Mouse (Mus musculus) megakaryocyte, embryonic 14.5 days (primary cell): ENCODE results near the gene Rabl3. TPM values are rescaled to one million over a fixed set of nuclear protein-coding genes. Genes with fewer than 3 reads are reported as not detected.

ENCODE experiments used
- H3K27me3 ChIP-seq: replicated peaks from 2 replicates; pipeline ENCODE3; 2012; ENCODE audit warnings: inconsistent platforms
- H3K36me3 ChIP-seq: replicated peaks from 2 replicates; pipeline ENCODE3; 2012; ENCODE audit warnings: low read length, inconsistent platforms, mixed read lengths
- H3K4me1 ChIP-seq: 2 replicates; pipeline ENCODE4 v1.6.1; 2012; ENCODE audit warnings: inconsistent platforms
- H3K4me3 ChIP-seq: replicated peaks from 2 replicates; pipeline ENCODE3; 2012; ENCODE audit warnings: moderate library complexity, mild to moderate bottlenecking, inconsistent platforms
- H3K9me3 ChIP-seq: 2 replicates; pipeline ENCODE4 v1.6.1; 2012; ENCODE audit warnings: inconsistent platforms
- FLI1 ChIP-seq: IDR thresholded peaks from 2 replicates; pipeline ENCODE4 v1.6.1; 2012; ENCODE audit warnings: low read length, inconsistent platforms, mixed read lengths
- GATA1 ChIP-seq: IDR thresholded peaks from 3 replicates; pipeline ENCODE4 v1.6.1; 2012; ENCODE audit warnings: mixed read lengths, low read length, inconsistent platforms, borderline replicate concordance
- polyA plus RNA-seq: library from polyadenylated mRNA; stranded (reverse); fragments of >175 nt; gene quantifications from 2 replicates; pipeline ENCODE4 v1.2.3, GENCODE M21; 2012; ENCODE audit warnings: low replicate concordance; ENCODE audit not compliant: insufficient read depth

Rabl3 gene
- polyA plus RNA-seq, 1 experiment, result 0.36 TPM

DNA sequence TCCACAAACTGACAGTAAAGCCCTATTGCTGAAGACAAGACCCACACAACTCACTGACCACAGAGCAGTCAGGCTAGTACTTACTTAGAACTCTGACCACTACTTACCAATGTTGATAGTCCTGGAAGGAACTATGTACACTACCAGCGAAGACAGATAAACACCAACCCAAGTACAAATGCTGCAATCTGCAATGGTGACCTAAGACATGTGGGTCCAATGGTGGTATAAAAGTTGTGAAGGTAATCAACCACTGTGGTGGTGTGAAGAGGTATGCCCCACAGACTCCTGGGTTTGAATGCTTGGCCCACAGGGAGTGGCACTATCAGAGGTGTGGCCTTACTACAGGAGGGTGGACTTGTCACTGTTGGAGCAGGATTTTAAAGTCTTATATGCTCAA is 20.0 kb upstream of the Rabl3 start:
- H3K4me3 ChIP-seq, result no peak overlapping the region
- no peaks in the 10 kb centered on the region for H3K27me3 ChIP-seq
- TF ChIP-seq GATA1 (no peak), FLI1 (no peak)
- peaks cover 33% of the 10 kb centered on the region for H3K9me3 ChIP-seq
- peaks cover 91% of the 10 kb centered on the region for H3K36me3 ChIP-seq
- H3K4me1 ChIP-seq, result peaks cover 29% of the 10 kb centered on the region

DNA sequence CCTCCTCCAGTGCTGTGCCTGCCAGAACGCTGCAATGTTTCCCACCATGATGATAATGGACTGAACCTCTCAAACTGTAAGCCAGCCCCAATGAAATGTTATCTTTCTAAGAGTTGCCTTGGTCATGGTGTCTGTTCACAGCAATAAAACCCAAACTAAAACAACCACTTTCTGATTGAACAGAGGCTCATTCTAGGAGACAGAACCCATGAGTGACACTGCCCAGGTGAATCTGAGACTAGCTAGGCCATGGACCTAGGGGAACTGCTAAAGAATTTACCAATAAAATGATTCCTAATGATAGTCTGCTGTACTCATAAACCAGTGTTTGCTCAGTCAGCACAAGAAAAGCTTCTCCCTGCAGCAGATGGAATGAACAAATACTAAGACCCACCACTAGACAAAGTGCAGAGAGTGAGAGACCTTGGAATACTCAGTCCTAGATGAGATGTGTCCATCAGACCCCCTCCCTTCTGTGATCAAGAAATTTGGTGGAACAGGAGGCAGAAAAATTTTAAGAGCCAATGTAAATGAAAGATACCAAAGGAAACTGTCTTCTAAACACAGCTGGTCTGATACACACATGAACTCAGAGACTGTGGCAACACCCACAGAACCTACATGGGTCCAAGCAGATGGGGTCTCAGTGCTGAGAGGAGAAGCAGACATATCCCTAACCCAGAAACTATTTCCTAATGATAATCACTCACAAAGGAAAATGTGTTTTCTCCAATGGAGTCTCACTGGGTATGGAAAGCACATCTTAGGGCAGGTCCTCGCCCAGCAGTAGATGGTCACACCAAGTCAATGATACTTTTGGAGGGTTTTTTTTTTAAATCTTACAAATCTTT is 19.3 kb upstream of the Rabl3 start:
- TF ChIP-seq FLI1 (no peak), GATA1 (no peak)
- no peak overlapping the region for H3K4me3 ChIP-seq
- peaks cover 91% of the 10 kb centered on the region for H3K36me3 ChIP-seq

DNA sequence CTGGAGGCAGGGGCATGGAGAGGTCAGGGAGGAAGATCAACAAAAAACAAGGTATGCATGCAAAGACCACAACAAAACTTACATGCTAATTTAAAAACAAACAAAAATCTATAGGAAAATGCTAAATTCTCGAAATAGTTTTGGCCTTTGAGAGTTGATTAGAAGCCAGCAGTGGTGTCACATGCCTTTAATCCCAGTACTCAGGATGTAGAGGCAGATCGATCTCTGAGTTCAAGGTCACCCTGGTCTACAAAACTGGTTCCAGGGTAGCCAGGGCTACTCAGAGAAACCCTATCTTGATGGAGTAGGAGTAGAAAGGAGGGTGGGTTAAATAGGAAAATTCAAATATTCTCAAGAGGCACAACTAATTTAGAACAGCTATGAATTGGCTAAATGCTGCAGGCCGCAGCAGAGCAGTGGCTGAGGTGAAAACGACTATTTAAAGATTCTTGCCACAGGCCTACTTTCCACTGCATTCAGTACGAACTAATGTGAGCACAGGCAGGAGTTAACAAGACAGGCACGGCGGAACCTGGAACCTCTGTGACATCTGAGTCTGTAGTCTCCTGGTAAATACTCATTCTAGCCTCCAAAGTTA is 17.5 kb upstream of the Rabl3 start:
- Histone ChIP-seq H3K27me3 (no peaks in the 10 kb centered on the region), H3K4me1 (peaks cover 28% of the 10 kb centered on the region), H3K4me3 (no peak overlapping the region), H3K9me3 (peaks cover 35% of the 10 kb centered on the region), H3K36me3 (peaks cover 93% of the 10 kb centered on the region)
- TF ChIP-seq GATA1, result no peak
- TF ChIP-seq FLI1, result no peak

More for the DNA sequence above, 19.3 kb upstream of the Rabl3 start:
- no peaks in the 10 kb centered on the region for H3K27me3 ChIP-seq
- peaks cover 29% of the 10 kb centered on the region for H3K4me1 ChIP-seq
- H3K9me3 ChIP-seq, result peaks cover 35% of the 10 kb centered on the region

DNA sequence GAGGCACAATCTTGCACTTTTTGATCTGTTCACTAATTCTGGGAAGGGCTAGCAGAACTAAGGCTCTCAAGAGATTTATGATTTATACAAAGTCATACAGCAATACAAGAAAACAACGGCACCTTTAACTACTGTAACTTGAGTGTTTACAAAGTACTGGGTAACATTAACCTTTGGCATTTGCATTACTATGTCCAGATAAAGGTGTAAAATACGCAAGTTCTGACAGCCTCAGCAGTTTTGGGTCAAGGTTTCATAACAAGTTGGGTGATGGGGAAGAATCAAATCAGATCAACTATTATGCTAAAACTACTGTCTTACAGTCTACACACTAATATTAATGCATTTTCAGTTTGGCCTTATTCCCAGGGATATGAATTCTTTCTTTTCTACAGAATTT is 14.6 kb upstream of the Rabl3 start:
- H3K4me1 ChIP-seq, result peaks cover 2% of the 10 kb centered on the region
- H3K36me3 ChIP-seq, result peaks cover 91% of the 10 kb centered on the region
- TF ChIP-seq GATA1, result no peak
- TF ChIP-seq FLI1, result no peak
- H3K9me3 ChIP-seq, result peaks cover 30% of the 10 kb centered on the region
- H3K4me3 ChIP-seq, result no peak overlapping the region
- no peaks in the 10 kb centered on the region for H3K27me3 ChIP-seq

DNA sequence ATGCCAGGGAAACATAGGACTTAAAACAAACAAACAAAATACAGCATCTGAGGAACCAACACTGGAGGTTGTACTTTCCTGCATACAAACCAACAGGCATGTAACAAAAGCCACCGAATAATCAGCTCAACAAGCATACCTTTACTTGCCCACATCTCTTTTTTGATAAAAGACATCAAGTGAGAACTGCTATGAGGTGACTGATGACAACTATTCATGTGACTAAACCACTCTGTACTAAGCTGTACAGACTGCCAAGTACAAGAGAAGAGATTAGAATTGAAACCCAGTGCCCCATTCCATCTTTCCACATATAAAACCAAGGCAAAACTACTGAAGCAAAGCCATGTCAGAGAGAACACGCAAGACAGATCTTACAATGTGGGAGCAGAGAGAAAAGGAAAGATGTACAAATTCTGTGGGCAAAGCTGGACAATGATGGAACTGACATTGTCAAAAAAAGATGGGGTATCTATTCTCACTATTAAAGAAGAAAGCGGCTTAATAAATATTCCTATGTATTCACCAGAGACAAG is 12.9 kb upstream of the Rabl3 start:
- Histone ChIP-seq H3K27me3 (no peaks in the 10 kb centered on the region), H3K4me1 (peaks cover 3% of the 10 kb centered on the region; the same call in 1 of the 2 replicates), H3K9me3 (peaks cover 24% of the 10 kb centered on the region), H3K4me3 (no peak overlapping the region), H3K36me3 (peaks cover 84% of the 10 kb centered on the region)
- TF ChIP-seq FLI1 (no peak), GATA1 (no peak)

DNA sequence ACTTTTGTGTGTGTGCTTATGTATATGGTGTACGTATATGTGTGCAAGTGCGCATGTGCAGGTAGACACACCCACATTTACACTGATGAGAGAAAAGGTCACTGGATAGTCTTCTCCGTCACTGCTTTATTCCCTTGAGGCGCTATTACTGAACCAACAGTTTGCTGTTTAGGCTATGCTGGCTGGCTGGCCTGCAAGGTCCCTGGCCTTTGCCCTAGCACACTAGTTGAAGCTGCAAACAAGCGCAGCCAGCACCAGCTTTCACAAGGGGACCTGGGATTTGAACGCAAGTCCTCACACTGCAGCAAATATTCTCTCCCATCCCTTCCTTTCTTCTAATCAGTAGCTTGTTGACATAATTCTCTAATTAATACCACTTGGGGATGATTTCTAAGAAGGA is 9.5 kb upstream of the Rabl3 start:
- Histone ChIP-seq H3K27me3 (no peaks in the 10 kb centered on the region), H3K9me3 (no peaks in the 10 kb centered on the region), H3K4me3 (no peak overlapping the region), H3K4me1 (peaks cover 23% of the 10 kb centered on the region), H3K36me3 (peaks cover 81% of the 10 kb centered on the region)
- TF ChIP-seq GATA1, result no peak
- TF ChIP-seq FLI1, result no peak

DNA sequence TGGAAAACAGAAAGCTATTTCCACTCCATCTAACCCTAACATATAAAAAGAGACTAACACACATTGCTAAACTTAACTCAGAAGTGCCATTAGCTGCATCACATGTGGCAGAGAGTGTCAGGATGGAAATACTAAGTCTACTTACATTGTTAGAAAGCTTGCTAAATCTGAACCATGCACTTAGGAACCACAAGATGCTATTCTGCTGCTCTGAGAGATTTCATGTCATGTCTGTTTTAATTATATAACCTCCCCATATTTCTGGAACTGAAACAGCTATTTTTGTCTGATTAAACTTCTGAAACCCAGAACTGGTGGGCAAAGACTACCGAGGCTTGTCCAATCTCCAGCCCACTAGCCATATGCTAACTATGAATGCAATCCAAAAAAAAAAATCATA is 7.6 kb upstream of the Rabl3 start:
- Histone ChIP-seq H3K4me3 (no peak overlapping the region), H3K36me3 (peaks cover 76% of the 10 kb centered on the region), H3K27me3 (no peaks in the 10 kb centered on the region), H3K4me1 (peaks cover 31% of the 10 kb centered on the region), H3K9me3 (no peaks in the 10 kb centered on the region)
- TF ChIP-seq GATA1 (no peak), FLI1 (no peak)

DNA sequence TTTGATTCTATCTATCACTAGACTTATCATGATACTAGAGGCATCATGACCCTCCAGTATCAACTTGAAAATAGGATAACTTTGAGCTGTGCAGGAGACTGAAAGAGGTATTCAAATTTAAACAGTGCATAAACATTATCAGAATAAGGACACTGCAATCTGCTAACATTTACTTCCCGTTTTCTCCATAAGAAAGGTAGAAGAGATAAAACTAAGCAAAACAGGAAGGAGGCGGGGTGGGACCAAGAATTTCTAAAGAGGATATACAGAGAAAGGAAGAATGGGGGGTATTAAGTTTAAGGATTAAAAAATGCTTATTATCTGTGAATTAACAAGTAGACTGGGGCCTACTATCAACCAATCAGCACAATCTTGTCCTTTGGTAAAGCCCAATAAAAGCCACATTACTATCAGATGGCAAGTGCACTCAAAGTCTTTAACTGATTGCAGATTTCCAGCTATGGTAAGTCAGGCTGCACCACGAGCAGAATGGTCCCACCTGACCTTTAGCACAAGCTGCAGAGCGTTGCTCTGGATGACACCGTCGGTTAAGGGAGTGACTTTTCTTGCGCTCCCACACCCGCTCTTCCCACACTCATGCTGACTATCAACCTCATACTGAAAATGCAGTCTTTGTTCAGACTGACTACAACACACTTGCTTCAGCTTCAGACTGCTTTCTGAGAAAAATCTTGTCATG is 6.2 kb upstream of the Rabl3 start:
- Histone ChIP-seq H3K9me3 (no peaks in the 10 kb centered on the region), H3K4me3 (peak overlapping the region; percentile 62), H3K4me1 (peaks cover 44% of the 10 kb centered on the region), H3K36me3 (peaks cover 70% of the 10 kb centered on the region), H3K27me3 (no peaks in the 10 kb centered on the region)
- TF ChIP-seq GATA1, result no peak
- no peak for TF ChIP-seq FLI1

DNA sequence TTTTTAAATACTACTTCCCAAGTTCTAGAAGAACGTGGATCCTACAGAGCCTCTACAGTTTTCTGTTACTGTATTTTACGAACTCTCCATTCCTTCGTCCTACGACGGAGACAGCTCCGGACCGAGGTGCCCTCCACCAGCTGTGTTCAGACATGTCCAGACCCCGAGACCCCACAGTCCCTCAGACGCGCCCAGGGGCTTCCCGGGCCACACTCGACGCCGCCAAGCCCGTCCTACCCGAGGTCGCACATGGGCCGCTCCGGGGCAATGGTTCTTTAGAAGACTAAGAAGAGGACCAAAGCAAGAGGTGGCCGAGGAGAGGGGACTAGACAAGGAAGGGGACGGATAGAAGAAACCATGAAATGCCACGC is 460 bp upstream of the Rabl3 start:
- TF ChIP-seq GATA1, result no peak
- no peak for TF ChIP-seq FLI1
- Histone ChIP-seq H3K4me1 (peaks cover 56% of the 10 kb centered on the region), H3K36me3 (peaks cover 51% of the 10 kb centered on the region), H3K4me3 (peak overlapping the region; percentile 98), H3K27me3 (no peaks in the 10 kb centered on the region), H3K9me3 (no peaks in the 10 kb centered on the region)
